Mouse (Mus musculus) lung, adult 2 months (tissue): Measurements from ENCODE around the gene Rnf152.

Source experiments
- CTCF ChIP-seq: fragments of 200-500 bp; IDR thresholded peaks from 2 replicates; pipeline ENCODE4 v1.5.1; 2011; ENCODE audit warnings: mild to moderate bottlenecking, low read length, control low read depth; ENCODE audit not compliant: insufficient read depth
- POLR2A ChIP-seq: fragments of 200-500 bp; IDR thresholded peaks from 2 replicates; pipeline ENCODE4 v1.6.1; 2011; ENCODE audit warnings: low read depth, mild to moderate bottlenecking, control low read depth, low read length, borderline replicate concordance; ENCODE audit errors: extremely low read depth

DNA sequence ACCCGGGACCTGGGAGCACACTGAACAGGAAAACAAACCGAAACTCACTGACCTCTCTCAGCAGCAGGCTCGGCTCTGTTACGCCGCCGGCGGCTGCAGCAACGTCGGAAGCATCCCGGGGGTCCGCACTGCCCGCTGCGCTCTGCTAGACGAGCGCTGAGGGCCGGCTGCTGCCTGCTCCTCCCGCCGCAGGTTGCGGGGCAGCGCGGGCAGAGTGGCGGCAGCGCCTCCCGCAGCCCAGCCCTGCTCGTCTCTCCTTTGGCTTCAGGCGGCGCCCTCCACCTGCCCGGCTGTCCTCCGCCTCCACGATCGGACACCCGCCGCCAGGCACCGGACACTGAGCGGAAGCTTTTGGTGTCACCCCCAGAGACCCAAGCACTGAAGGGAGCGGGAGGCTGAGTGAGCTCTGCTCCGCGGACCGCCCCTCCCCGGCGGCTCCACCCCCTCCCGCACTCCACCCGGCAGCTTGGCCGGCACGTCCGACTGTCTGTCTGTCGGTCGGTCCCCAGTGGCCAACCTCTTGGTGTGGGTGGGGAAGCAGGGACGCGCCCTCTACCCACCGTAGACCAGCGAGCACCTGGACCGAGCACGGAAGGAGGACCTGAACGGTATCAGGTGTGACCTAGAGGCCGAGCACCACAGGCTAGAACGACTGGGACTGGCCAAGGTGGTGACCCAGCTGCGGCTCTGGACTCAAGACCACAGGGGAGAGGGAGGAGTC is at the start of gene Rnf152:
- TF ChIP-seq CTCF (no peak), POLR2A (no peak)
